Mouse (Mus musculus): ENCODE results near the gene Olfr1124.

- TF ChIP-seq CTCF (IDR thresholded peaks at IDR 0.05; ENCODE audit: control insufficient read depth, insufficient read depth, insufficient replicate concordance, low read depth, low read length) (no peak), POLR2A (IDR thresholded peaks at IDR 0.05; ENCODE audit: control insufficient read depth, low read depth, low read length) (no peak)
These were observed 46.1 kb upstream of the Olfr1124 start for GRCm38 (mm10) chr2:87383935-87384334.
